Mouse (Mus musculus): ENCODE results near the gene Ift122. TPM values are rescaled to one million over a fixed set of nuclear protein-coding genes. Genes with fewer than 3 reads are reported as not detected.

Gene Ift122
- polyA plus RNA-seq, 1 experiment from 2014 or later = 36.8 TPM

DNA sequence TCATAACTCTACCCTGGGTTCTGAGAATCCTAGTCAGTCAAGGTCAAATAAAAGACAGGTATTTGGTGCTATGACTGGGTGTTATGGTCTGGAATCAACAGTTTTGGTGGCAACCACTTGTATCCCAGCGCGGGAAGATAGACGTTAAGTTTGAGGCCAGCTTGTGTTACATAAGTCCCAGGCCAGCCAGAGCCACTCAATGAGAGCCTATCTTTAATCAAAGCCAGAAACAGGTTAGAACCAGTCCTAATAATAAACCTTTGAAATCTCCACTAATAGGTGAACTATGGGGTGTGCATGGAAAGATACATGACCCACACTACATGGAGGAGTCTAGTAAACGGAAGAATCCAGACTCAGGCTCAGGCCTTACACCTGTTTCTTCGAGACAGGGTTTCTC lies 14.5 kb upstream of the Ift122 start:
- Histone ChIP-seq H3K4me2 (ENCODE audit: low read length) (peak overlapping the region; percentile 80), H3K4me3 (ENCODE audit: low read depth, low read length) (peak overlapping the region; percentile 40), H3K27ac (ENCODE audit: low read length) (no peak overlapping the region), H3K36me3 (ENCODE audit: control insufficient read depth, insufficient read depth, low read length) (peaks cover 4% of the 10 kb centered on the region; the same call in 1 of the 2 replicates), H3K9me3 (replicated peaks; ENCODE audit: control insufficient read depth, low read length, poor library complexity, severe bottlenecking) (no peaks in the 10 kb centered on the region), H3K4me1 (ENCODE audit: control insufficient read depth, insufficient read depth, low read length) (peaks cover 3% of the 10 kb centered on the region; the same call in 1 of the 2 replicates), H3K9ac (ENCODE audit: low read depth, low read length) (peak overlapping the region; percentile 51; the same call in 1 of the 2 replicates), H3K27me3 (ENCODE audit: control insufficient read depth, insufficient read depth, low read depth, low read length) (no peaks in the 10 kb centered on the region)
- WGBS = 76% methylated on average over 5 of the region's 5 CpGs
- peak; percentile 27; the same call in 1 of the 2 replicates for ATAC-seq

- H3K27ac ChIP-seq (ENCODE audit: low read length) = no peak overlapping the region
- peaks cover 8% of the 10 kb centered on the region; the same call in 1 of the 2 replicates for H3K36me3 ChIP-seq (ENCODE audit: control insufficient read depth, insufficient read depth, low read length)
- H3K9me3 ChIP-seq (replicated peaks; ENCODE audit: control insufficient read depth, low read length, poor library complexity, severe bottlenecking) = no peaks in the 10 kb centered on the region
- H3K4me3 ChIP-seq (ENCODE audit: low read depth, low read length) = no peak overlapping the region
- H3K27me3 ChIP-seq (ENCODE audit: control insufficient read depth, insufficient read depth, low read depth, low read length) = no peaks in the 10 kb centered on the region
- ATAC-seq = no peak
- H3K9ac ChIP-seq (ENCODE audit: low read depth, low read length) = no peak overlapping the region
- whole genome bisulfite sequencing = 93% methylated on average over 4 of the region's 4 CpGs
- H3K4me2 ChIP-seq (ENCODE audit: low read length) = no peak overlapping the region
- H3K4me1 ChIP-seq (ENCODE audit: control insufficient read depth, insufficient read depth, low read length) = no peaks in the 10 kb centered on the region
These were observed 8.3 kb upstream of the Ift122 start for GRCm38 (mm10) chr6:115845006-115845405.

DNA sequence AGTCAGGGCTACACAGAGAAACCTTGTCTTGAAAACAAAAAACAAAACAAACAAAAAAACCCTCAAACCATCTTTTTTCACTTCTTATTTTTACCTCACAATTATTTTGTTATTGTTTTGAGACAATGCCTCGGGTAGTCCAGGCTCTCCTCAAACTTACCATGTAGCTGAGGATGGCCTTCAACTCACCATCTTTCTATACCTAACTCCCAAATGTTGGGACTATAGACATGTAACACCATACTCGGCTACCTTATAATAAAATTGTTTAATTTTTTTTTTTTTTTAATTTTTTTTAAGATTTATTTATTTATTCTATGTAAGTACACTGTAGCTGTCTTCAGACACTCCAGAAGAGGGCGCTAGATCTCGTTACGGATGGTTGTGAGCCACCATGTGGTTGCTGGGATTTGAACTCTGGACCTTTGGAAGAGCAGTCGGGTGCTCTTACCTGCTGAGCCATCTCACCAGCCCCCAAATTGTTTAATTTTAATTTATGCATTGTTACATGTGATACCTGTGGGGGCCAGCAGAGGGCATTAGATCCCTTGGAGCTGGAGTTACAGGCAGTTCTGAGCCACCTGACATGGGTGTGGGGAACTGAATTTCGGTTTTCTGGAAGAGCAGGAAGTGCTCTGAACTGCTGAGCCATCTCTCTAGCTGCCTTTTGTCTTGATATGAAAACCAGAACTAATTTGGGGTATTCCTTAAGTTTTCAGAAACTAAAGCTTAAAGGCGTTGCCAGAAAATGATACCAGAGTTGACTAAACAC lies 6.4 kb upstream of the Ift122 start:
- Histone ChIP-seq H3K27ac (ENCODE audit: low read length) (no peak overlapping the region), H3K4me2 (ENCODE audit: low read length) (no peak overlapping the region), H3K36me3 (ENCODE audit: control insufficient read depth, insufficient read depth, low read length) (peaks cover 5% of the 10 kb centered on the region; the same call in 1 of the 2 replicates), H3K4me1 (ENCODE audit: control insufficient read depth, insufficient read depth, low read length) (no peaks in the 10 kb centered on the region), H3K27me3 (ENCODE audit: control insufficient read depth, insufficient read depth, low read depth, low read length) (no peaks in the 10 kb centered on the region), H3K4me3 (ENCODE audit: low read depth, low read length) (no peak overlapping the region), H3K9ac (ENCODE audit: low read depth, low read length) (no peak overlapping the region), H3K9me3 (replicated peaks; ENCODE audit: control insufficient read depth, low read length, poor library complexity, severe bottlenecking) (no peaks in the 10 kb centered on the region)
- 58% methylated on average over 5 of the region's 8 CpGs for WGBS
- no peak for ATAC-seq

GRCm38 (mm10) chr6:115848598-115849304 lies 4.5 kb upstream of the Ift122 start:
- WGBS = 93% methylated on average over 10 of the region's 10 CpGs
- H3K4me1 ChIP-seq (ENCODE audit: control insufficient read depth, insufficient read depth, low read length) = peaks cover 6% of the 10 kb centered on the region
- no peak overlapping the region for H3K27ac ChIP-seq (ENCODE audit: low read length)
- no peak overlapping the region for H3K4me2 ChIP-seq (ENCODE audit: low read length)
- no peak overlapping the region for H3K9ac ChIP-seq (ENCODE audit: low read depth, low read length)
- no peak for ATAC-seq
- H3K9me3 ChIP-seq (replicated peaks; ENCODE audit: control insufficient read depth, low read length, poor library complexity, severe bottlenecking) = no peaks in the 10 kb centered on the region
- 0 out of 2 replicates have a peak, but pooled peaks cover 4% of the 10 kb centered on the region for H3K36me3 ChIP-seq (ENCODE audit: control insufficient read depth, insufficient read depth, low read length)
- no peak overlapping the region for H3K4me3 ChIP-seq (ENCODE audit: low read depth, low read length)
- H3K27me3 ChIP-seq (ENCODE audit: control insufficient read depth, insufficient read depth, low read depth, low read length) = no peaks in the 10 kb centered on the region

DNA sequence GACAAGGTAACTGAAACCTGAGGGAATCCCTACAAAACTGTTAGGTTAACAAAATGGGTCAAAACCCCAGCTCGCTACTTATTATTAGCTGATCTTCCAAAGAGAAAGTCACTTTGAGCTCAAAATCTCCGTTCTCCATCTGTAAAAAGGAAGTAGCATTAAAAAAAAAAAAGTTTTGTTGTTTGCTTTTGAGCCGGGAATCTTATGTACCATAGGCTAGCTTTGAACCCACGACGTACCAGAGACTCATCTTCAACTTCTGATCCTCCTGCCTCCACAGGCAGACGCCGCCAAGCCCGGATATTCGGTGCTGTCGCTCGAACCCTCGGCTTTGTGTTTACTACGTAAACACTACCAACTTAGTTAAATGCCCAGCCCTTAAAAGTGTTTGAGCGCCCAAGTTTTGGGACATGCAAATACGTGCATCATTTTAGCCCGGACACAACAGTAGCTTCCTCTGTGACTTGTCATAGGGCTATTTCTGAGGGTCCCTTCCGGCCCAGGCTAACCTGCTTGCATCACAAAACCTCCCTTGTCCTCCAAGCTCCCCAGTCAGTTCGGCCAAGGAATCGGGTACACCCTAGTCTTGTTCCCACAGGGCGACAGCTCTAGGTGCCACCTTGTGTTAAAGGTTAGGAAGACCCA lies 702 bp upstream of the Ift122 start:
- no peak; the same call in 1 of the 2 replicates for ATAC-seq
- no peaks in the 10 kb centered on the region for H3K36me3 ChIP-seq (ENCODE audit: control insufficient read depth, insufficient read depth, low read length)
- H3K4me1 ChIP-seq (ENCODE audit: control insufficient read depth, insufficient read depth, low read length) = peaks cover 11% of the 10 kb centered on the region
- H3K27ac ChIP-seq (ENCODE audit: low read length) = peak overlapping the region; percentile 73
- H3K9me3 ChIP-seq (replicated peaks; ENCODE audit: control insufficient read depth, low read length, poor library complexity, severe bottlenecking) = no peaks in the 10 kb centered on the region
- H3K4me3 ChIP-seq (ENCODE audit: low read depth, low read length) = peak overlapping the region; percentile 69
- H3K27me3 ChIP-seq (ENCODE audit: control insufficient read depth, insufficient read depth, low read depth, low read length) = no peaks in the 10 kb centered on the region
- H3K4me2 ChIP-seq (ENCODE audit: low read length) = peak overlapping the region; percentile 57
- H3K9ac ChIP-seq (ENCODE audit: low read depth, low read length) = peak overlapping the region; percentile 61
- 5% methylated on average over 20 of the region's 20 CpGs for WGBS

- H3K27ac ChIP-seq (ENCODE audit: low read length) = peak overlapping the region; percentile 88
- no peak for ATAC-seq
- H3K9me3 ChIP-seq (replicated peaks; ENCODE audit: control insufficient read depth, low read length, poor library complexity, severe bottlenecking) = no peaks in the 10 kb centered on the region
- H3K4me2 ChIP-seq (ENCODE audit: low read length) = peak overlapping the region; percentile 60
- WGBS = 39% methylated on average over 7 of the region's 7 CpGs
- H3K4me1 ChIP-seq (ENCODE audit: control insufficient read depth, insufficient read depth, low read length) = peaks cover 11% of the 10 kb centered on the region
- peak overlapping the region; percentile 66 for H3K9ac ChIP-seq (ENCODE audit: low read depth, low read length)
- peak overlapping the region; percentile 69 for H3K4me3 ChIP-seq (ENCODE audit: low read depth, low read length)
- H3K27me3 ChIP-seq (ENCODE audit: control insufficient read depth, insufficient read depth, low read depth, low read length) = no peaks in the 10 kb centered on the region
- no peaks in the 10 kb centered on the region for H3K36me3 ChIP-seq (ENCODE audit: control insufficient read depth, insufficient read depth, low read length)
These were observed 715 bp downstream of the Ift122 start for GRCm38 (mm10) chr6:115853985-115854384.

GRCm38 (mm10) chr6:115854432-115854831 lies 1.2 kb downstream of the Ift122 start:
- Histone ChIP-seq H3K9ac (ENCODE audit: low read depth, low read length) (no peak overlapping the region), H3K27me3 (ENCODE audit: control insufficient read depth, insufficient read depth, low read depth, low read length) (no peaks in the 10 kb centered on the region), H3K27ac (ENCODE audit: low read length) (no peak overlapping the region), H3K4me3 (ENCODE audit: low read depth, low read length) (no peak overlapping the region), H3K9me3 (replicated peaks; ENCODE audit: control insufficient read depth, low read length, poor library complexity, severe bottlenecking) (no peaks in the 10 kb centered on the region), H3K4me2 (ENCODE audit: low read length) (no peak overlapping the region), H3K4me1 (ENCODE audit: control insufficient read depth, insufficient read depth, low read length) (peaks cover 11% of the 10 kb centered on the region), H3K36me3 (ENCODE audit: control insufficient read depth, insufficient read depth, low read length) (no peaks in the 10 kb centered on the region)
- WGBS = 66% methylated on average over 2 of the region's 2 CpGs
- ATAC-seq = no peak

DNA sequence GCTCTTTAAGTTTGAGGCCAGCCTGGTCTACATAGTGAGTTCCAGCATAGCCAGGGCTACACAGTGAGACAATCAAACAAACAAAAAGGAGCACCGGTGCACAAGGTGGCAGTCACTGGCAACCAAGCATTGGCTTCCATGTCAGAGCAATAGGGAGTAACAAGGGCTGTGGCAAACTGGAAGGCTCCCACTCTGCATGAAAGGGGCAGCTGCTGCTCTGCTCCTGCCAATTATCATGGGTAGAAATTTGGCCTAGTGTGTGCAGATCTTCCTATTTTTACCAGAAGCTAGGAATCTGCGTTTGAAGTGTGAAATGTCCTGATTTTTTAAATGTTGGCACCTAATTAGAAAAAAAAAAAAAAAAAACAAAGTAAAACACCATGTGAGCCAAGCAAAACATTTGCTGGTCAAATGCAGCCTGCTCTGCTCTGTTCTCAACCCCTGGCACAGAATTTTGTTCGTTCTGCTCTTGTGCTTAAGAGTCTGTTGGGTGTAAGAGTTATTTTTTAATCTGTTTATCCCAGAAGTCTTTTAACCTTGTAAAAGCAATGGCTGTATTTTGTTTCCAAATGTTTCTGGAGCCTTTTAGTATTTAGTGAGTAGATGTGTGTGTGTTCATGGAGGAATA lies 2.6 kb downstream of the Ift122 start:
- Histone ChIP-seq H3K4me2 (ENCODE audit: low read length) (no peak overlapping the region), H3K27ac (ENCODE audit: low read length) (no peak overlapping the region), H3K36me3 (ENCODE audit: control insufficient read depth, insufficient read depth, low read length) (no peaks in the 10 kb centered on the region), H3K27me3 (ENCODE audit: control insufficient read depth, insufficient read depth, low read depth, low read length) (no peaks in the 10 kb centered on the region), H3K4me3 (ENCODE audit: low read depth, low read length) (no peak overlapping the region), H3K9ac (ENCODE audit: low read depth, low read length) (no peak overlapping the region), H3K4me1 (ENCODE audit: control insufficient read depth, insufficient read depth, low read length) (peaks cover 11% of the 10 kb centered on the region), H3K9me3 (replicated peaks; ENCODE audit: control insufficient read depth, low read length, poor library complexity, severe bottlenecking) (no peaks in the 10 kb centered on the region)
- ATAC-seq = no peak
- 86% methylated on average over 3 of the region's 3 CpGs for WGBS
